Mouse (Mus musculus): ENCODE data around the gene Gps2. TPM values are rescaled to one million over a fixed set of nuclear protein-coding genes. Genes with fewer than 3 reads are reported as not detected.

Gene Gps2
- polyA plus RNA-seq, 1 experiment from 2014 or later: 50.1 TPM

DNA sequence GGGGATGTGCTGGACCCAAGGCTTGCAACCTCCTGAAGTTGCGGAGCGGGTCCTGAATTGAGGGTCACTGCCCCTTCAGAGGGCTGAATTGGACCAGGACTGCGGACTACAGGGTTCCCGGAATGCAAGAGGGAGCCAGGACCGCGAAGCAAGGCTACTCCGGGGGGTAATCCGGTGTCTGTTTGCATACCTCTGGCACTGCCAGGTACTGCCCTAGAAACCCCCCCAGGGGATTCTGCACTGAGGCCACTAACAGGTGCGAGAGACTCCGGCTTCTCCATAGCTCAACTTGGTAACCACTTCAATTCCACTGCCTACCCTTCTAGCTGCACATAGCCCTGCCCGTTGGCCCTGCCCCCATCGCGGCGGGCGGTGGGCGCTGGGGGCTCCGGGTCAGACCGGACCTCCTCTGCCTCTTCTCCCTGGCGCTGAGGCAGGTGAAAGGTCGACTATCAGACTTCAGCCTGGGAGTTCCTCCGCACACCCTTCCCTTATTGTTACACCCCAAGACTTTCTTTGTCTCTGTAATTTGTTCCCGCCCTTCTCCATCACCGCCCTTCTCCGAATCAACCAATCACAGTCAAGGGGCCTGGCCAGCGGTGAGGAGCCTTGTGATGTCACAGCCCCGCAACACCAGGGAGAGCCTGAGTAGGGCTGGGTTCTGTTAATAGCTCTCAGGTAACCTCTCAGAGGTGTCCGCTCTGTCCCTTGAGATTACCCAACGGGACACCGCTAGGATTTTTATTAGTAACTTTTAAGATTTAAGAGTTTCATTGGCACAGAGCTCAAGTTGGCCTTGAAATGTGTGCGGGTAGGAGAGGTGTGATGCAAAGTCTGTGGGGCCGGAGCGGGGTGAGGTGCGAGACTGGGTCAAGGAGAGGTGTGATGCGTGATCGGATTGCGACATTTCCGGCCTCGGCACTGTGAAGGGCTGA lies 12.9 kb upstream of the Gps2 start, which contains the start of the genes 2810408A11Rik and Neurl4:
2810408A11Rik (minus strand) TSS at position 517 of the 935 bp plus-strand sequence.
Neurl4 (plus strand) TSS at position 602 of the 935 bp plus-strand sequence.
- WGBS: under 1% methylated on average over 38 of the region's 38 CpGs

DNA sequence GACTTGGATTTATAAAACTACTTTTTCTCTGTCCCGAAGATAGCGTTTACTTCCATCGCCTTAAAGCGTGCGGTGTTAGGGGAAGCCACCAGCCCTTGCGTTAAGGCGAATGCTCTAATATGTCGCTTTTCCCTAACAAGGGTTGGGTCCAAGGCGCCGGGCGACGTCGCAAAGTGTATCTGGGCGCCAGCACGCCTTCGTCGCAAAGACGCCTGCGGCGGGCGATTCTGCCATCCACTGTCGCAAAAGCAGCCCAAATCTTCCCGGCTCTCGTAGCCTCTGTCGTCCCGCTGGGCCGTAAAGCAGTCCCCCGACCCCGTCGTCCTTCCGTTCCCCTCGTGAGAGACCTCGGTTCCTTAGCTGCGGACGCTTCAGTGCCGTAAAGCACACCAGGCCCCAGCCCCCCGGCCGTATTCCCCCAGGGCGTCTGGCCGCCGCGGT lies 12.3 kb upstream of the Gps2 start:
- Histone ChIP-seq H3K4me3 (ENCODE audit: low read length) (peak overlapping the region; percentile 78), H3K9ac (ENCODE audit: low read length) (peak overlapping the region; percentile 83), H3K4me2 (ENCODE audit: low read depth, low read length) (peak overlapping the region; percentile 81), H3K36me3 (ENCODE audit: control insufficient read depth, insufficient read depth) (peaks cover 22% of the 10 kb centered on the region), H3K27ac (ENCODE audit: low read length) (peak overlapping the region; percentile 99), H3K4me1 (ENCODE audit: control insufficient read depth, insufficient read depth, low read length) (peaks cover 13% of the 10 kb centered on the region), H3K9me3 (replicated peaks; ENCODE audit: control insufficient read depth, low read length) (no peaks in the 10 kb centered on the region), H3K27me3 (ENCODE audit: control insufficient read depth, insufficient read depth, low read length) (no peaks in the 10 kb centered on the region)
- peak; percentile 76 for ATAC-seq (replicated peaks; ENCODE audit: extremely low read depth, insufficient read depth, low FRiP score)
- WGBS: under 1% methylated on average over 42 of the region's 42 CpGs

More for the DNA sequence above, 12.9 kb upstream of the Gps2 start, which contains the start of the genes 2810408A11Rik and Neurl4:
- H3K27ac ChIP-seq (ENCODE audit: low read length): peak within 1 kb of the TSS; percentile 99
- H3K27me3 ChIP-seq (ENCODE audit: control insufficient read depth, insufficient read depth, low read length): no peaks in the 10 kb centered on the region
- H3K36me3 ChIP-seq (ENCODE audit: control insufficient read depth, insufficient read depth): peaks cover 15% of the 10 kb centered on the region
- H3K4me3 ChIP-seq (ENCODE audit: low read length): peak within 1 kb of the TSS; percentile 78
- ATAC-seq (replicated peaks; ENCODE audit: extremely low read depth, insufficient read depth, low FRiP score): peak; percentile 91
- peaks cover 13% of the 10 kb centered on the region for H3K4me1 ChIP-seq (ENCODE audit: control insufficient read depth, insufficient read depth, low read length)
- peak within 1 kb of the TSS; percentile 81 for H3K4me2 ChIP-seq (ENCODE audit: low read depth, low read length)
- H3K9ac ChIP-seq (ENCODE audit: low read length): peak within 1 kb of the TSS; percentile 83
- H3K9me3 ChIP-seq (replicated peaks; ENCODE audit: control insufficient read depth, low read length): no peaks in the 10 kb centered on the region

DNA sequence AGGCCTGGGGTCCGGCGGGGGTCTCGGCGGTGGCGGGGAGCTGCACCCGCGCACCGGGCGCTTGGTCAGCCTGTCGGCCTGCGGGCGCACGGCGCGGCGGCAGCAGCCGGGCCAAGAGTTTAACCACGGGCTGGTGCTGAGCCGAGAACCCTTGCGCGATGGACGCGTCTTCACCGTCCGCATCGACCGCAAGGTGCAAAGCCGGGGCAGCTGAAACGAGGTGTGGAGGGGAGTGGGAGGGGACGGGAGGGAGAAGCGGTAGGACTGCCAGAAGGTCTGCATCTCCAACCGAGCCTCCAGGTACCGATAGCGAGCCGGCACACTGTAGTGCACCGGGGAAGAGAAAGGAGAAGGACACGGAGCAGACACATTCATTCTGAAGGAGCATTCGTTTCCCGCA lies 11.7 kb upstream of the Gps2 start:
- Histone ChIP-seq H3K9ac (ENCODE audit: low read length) (peak overlapping the region; percentile 83), H3K9me3 (replicated peaks; ENCODE audit: control insufficient read depth, low read length) (no peaks in the 10 kb centered on the region), H3K36me3 (ENCODE audit: control insufficient read depth, insufficient read depth) (peaks cover 28% of the 10 kb centered on the region), H3K4me2 (ENCODE audit: low read depth, low read length) (peak overlapping the region; percentile 81), H3K27me3 (ENCODE audit: control insufficient read depth, insufficient read depth, low read length) (no peaks in the 10 kb centered on the region), H3K4me3 (ENCODE audit: low read length) (peak overlapping the region; percentile 78), H3K27ac (ENCODE audit: low read length) (peak overlapping the region; percentile 99), H3K4me1 (ENCODE audit: control insufficient read depth, insufficient read depth, low read length) (peaks cover 13% of the 10 kb centered on the region)
- peak; percentile 1; the same call in 1 of the 2 replicates for ATAC-seq (replicated peaks; ENCODE audit: extremely low read depth, insufficient read depth, low FRiP score)
- under 1% methylated on average over 39 of the region's 39 CpGs for WGBS

DNA sequence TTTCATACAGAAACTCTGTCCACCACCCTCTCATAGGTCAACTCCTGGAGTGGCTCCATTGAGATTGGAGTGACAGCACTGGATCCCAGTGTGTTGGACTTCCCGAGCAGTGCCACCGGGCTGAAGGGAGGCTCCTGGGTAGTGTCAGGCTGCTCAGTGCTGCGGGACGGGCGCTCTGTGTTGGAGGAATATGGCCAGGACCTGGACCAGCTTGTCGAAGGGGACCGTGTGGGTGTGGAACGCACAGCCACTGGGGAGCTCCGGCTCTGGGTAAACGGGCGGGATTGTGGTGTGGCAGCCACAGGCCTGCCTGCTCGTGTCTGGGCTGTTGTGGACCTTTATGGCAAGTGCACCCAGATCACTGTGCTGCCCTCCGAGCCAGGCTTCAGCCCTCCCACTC lies 10.7 kb upstream of the Gps2 start:
- no peak overlapping the region for H3K27ac ChIP-seq (ENCODE audit: low read length)
- H3K4me3 ChIP-seq (ENCODE audit: low read length): no peak overlapping the region; the same call in 1 of the 2 replicates
- H3K27me3 ChIP-seq (ENCODE audit: control insufficient read depth, insufficient read depth, low read length): no peaks in the 10 kb centered on the region
- peak overlapping the region; percentile 81 for H3K4me2 ChIP-seq (ENCODE audit: low read depth, low read length)
- WGBS: 80% methylated on average over 13 of the region's 13 CpGs
- peak overlapping the region; percentile 83; the same call in 1 of the 2 replicates for H3K9ac ChIP-seq (ENCODE audit: low read length)
- H3K4me1 ChIP-seq (ENCODE audit: control insufficient read depth, insufficient read depth, low read length): peaks cover 13% of the 10 kb centered on the region
- no peak for ATAC-seq (replicated peaks; ENCODE audit: extremely low read depth, insufficient read depth, low FRiP score)
- H3K36me3 ChIP-seq (ENCODE audit: control insufficient read depth, insufficient read depth): peaks cover 37% of the 10 kb centered on the region
- no peaks in the 10 kb centered on the region for H3K9me3 ChIP-seq (replicated peaks; ENCODE audit: control insufficient read depth, low read length)

DNA sequence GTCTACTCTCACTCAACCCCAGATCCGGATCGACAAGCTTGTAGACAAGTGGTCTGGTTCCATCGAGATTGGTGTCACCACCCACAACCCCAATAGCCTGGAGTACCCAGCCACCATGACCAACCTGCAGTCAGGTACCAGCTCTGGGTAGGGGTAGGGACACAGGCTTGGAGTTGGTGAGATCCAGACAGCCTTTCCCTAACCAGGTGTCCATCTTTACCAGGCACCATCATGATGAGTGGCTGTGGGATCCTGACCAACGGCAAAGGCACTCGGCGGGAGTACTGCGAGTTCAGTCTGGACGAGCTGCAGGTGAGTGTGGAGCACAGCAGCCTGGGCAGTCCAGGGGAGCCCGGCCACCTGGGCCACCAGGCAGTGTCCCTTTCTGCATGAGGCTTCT lies 9.4 kb upstream of the Gps2 start:
- H3K4me3 ChIP-seq (ENCODE audit: low read length): no peak overlapping the region
- ATAC-seq (replicated peaks; ENCODE audit: extremely low read depth, insufficient read depth, low FRiP score): no peak
- 96% methylated on average over 9 of the region's 9 CpGs for WGBS
- H3K9ac ChIP-seq (ENCODE audit: low read length): no peak overlapping the region
- no peak overlapping the region for H3K27ac ChIP-seq (ENCODE audit: low read length)
- H3K27me3 ChIP-seq (ENCODE audit: control insufficient read depth, insufficient read depth, low read length): no peaks in the 10 kb centered on the region
- H3K36me3 ChIP-seq (ENCODE audit: control insufficient read depth, insufficient read depth): peaks cover 50% of the 10 kb centered on the region
- H3K9me3 ChIP-seq (replicated peaks; ENCODE audit: control insufficient read depth, low read length): no peaks in the 10 kb centered on the region
- peaks cover 13% of the 10 kb centered on the region for H3K4me1 ChIP-seq (ENCODE audit: control insufficient read depth, insufficient read depth, low read length)
- no peak overlapping the region for H3K4me2 ChIP-seq (ENCODE audit: low read depth, low read length)

DNA sequence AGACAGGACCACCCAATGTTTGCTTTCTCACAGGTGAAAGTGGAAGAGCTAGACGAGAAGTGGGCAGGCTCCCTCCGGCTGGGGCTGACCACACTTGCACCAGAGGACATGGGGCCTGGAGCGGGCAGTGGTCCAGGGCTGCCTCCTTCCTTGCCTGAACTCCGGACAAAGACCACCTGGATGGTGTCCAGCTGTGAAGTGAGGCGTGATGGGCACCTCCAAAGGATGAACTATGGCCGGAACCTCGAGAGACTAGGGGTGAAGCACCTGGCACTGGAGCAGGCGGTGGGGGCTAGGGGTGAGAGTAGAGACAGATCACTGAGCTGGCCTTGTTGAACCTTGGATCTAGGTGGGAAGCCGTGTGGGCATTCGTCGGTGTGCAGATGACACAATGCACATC lies 5.0 kb upstream of the Gps2 start:
- no peak overlapping the region for H3K4me2 ChIP-seq (ENCODE audit: low read depth, low read length)

DNA sequence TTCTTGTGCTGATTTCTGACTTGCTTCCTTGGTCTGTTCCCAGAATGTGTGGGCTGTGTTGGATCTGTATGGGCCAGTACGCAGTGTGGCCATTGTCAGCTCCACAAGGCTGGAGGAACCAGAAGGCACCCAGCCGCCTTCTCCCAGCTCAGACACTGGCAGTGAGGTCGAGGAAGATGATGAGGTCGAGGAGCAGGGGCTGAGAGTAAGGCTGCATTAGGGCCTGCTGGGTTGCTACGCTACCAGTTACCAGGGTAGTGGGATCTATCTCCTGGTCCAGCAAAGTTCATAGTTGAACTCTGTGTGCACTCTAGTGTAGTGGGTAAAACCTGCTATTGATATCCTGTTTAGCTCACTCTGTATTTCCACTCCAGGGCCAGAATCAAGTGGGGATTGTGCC lies 4.5 kb upstream of the Gps2 start:
- no peak for ATAC-seq (replicated peaks; ENCODE audit: extremely low read depth, insufficient read depth, low FRiP score)
- WGBS: 87% methylated on average over 5 of the region's 5 CpGs
- Histone ChIP-seq H3K36me3 (ENCODE audit: control insufficient read depth, insufficient read depth) (peaks cover 78% of the 10 kb centered on the region), H3K9me3 (replicated peaks; ENCODE audit: control insufficient read depth, low read length) (no peaks in the 10 kb centered on the region), H3K4me1 (ENCODE audit: control insufficient read depth, insufficient read depth, low read length) (peaks cover 6% of the 10 kb centered on the region), H3K4me3 (ENCODE audit: low read length) (no peak overlapping the region), H3K27me3 (ENCODE audit: control insufficient read depth, insufficient read depth, low read length) (no peaks in the 10 kb centered on the region), H3K4me2 (ENCODE audit: low read depth, low read length) (no peak overlapping the region), H3K9ac (ENCODE audit: low read length) (no peak overlapping the region), H3K27ac (ENCODE audit: low read length) (no peak overlapping the region)

More for the DNA sequence above, 5.0 kb upstream of the Gps2 start:
- 93% methylated on average over 11 of the region's 11 CpGs for WGBS
- Histone ChIP-seq H3K36me3 (ENCODE audit: control insufficient read depth, insufficient read depth) (peaks cover 83% of the 10 kb centered on the region), H3K9me3 (replicated peaks; ENCODE audit: control insufficient read depth, low read length) (no peaks in the 10 kb centered on the region), H3K4me1 (ENCODE audit: control insufficient read depth, insufficient read depth, low read length) (peaks cover 6% of the 10 kb centered on the region), H3K27me3 (ENCODE audit: control insufficient read depth, insufficient read depth, low read length) (no peaks in the 10 kb centered on the region), H3K4me3 (ENCODE audit: low read length) (no peak overlapping the region), H3K27ac (ENCODE audit: low read length) (no peak overlapping the region), H3K9ac (ENCODE audit: low read length) (no peak overlapping the region)
- ATAC-seq (replicated peaks; ENCODE audit: extremely low read depth, insufficient read depth, low FRiP score): no peak

DNA sequence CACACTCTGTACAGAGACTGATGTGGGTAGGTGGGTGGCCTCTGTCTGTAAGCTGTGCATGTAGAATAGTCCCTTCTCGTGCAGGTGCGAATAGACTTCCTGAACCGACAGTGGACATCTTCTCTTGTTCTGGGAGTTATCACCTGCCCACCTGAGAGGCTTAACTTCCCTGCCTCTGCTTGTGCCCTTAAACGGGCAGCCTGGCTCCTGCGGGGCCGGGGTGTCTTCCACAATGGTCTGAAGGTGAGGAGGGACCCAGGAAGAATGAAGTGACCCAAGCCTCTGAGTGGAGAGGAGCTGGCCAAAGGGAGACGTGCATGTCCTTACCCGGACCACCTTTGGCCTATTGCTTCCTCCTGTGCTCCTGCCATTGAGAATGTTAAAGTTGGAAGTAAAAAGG lies 3.5 kb upstream of the Gps2 start:
- Histone ChIP-seq H3K4me3 (ENCODE audit: low read length) (no peak overlapping the region), H3K27ac (ENCODE audit: low read length) (no peak overlapping the region), H3K9ac (ENCODE audit: low read length) (no peak overlapping the region), H3K9me3 (replicated peaks; ENCODE audit: control insufficient read depth, low read length) (no peaks in the 10 kb centered on the region), H3K4me1 (ENCODE audit: control insufficient read depth, insufficient read depth, low read length) (peaks cover 16% of the 10 kb centered on the region), H3K4me2 (ENCODE audit: low read depth, low read length) (no peak overlapping the region), H3K27me3 (ENCODE audit: control insufficient read depth, insufficient read depth, low read length) (no peaks in the 10 kb centered on the region), H3K36me3 (ENCODE audit: control insufficient read depth, insufficient read depth) (peaks cover 71% of the 10 kb centered on the region)
- ATAC-seq (replicated peaks; ENCODE audit: extremely low read depth, insufficient read depth, low FRiP score): no peak
- WGBS: 90% methylated on average over 8 of the region's 8 CpGs
